Mouse (Mus musculus) kidney, postnatal 25 days (tissue): ENCODE data around the gene Fam155a.
A peak's percentile ranks its signal among the peaks of the same experiment; 100 is the strongest.

Experiments
- DNase-seq, 2 experiments: peaks; one replicate each; pipeline ENCODE4 v3.0.0; 2021; ENCODE audit warnings: mixed read lengths in 2 of 2

The Fam155a gene

GRCm38 (mm10) chr8:9252991-9253390 is 518.0 kb downstream of the Fam155a start:
- no peak for DNase-seq

GRCm38 (mm10) chr8:9248109-9248821 is 522.7 kb downstream of the Fam155a start:
- no peak for DNase-seq

- DNase-seq: no peak
Measured at GRCm38 (mm10) chr8:9245994-9246393, 525.0 kb downstream of the Fam155a start.

GRCm38 (mm10) chr8:9240996-9241395 is 530.0 kb downstream of the Fam155a start:
- DNase-seq: no peak

GRCm38 (mm10) chr8:9239741-9240140 is 531.2 kb downstream of the Fam155a start:
- no peak for DNase-seq

- DNase-seq: no peak
Measured at GRCm38 (mm10) chr8:9238974-9239373, 532.0 kb downstream of the Fam155a start.

GRCm38 (mm10) chr8:9233326-9233919 is 537.5 kb downstream of the Fam155a start:
- DNase-seq: peak; percentile 85 to 93

- peak; percentile 52 to 58 for DNase-seq
Measured at GRCm38 (mm10) chr8:9227779-9228464, 543.0 kb downstream of the Fam155a start.

GRCm38 (mm10) chr8:9226767-9227166 is 544.2 kb downstream of the Fam155a start:
- no peak for DNase-seq

GRCm38 (mm10) chr8:9211751-9212150 is 559.2 kb downstream of the Fam155a start:
- no peak for DNase-seq

GRCm38 (mm10) chr8:9207505-9208051 is 563.4 kb downstream of the Fam155a start:
- no peak for DNase-seq

- DNase-seq: no peak
Measured at GRCm38 (mm10) chr8:9204345-9205067, 566.5 kb downstream of the Fam155a start.

GRCm38 (mm10) chr8:9200099-9200498 is 570.9 kb downstream of the Fam155a start:
- no peak for DNase-seq

- no peak for DNase-seq
Measured at GRCm38 (mm10) chr8:9191682-9192081, 579.3 kb downstream of the Fam155a start.

- peak in 1 of 2 experiments; percentile 18 for DNase-seq
Measured at GRCm38 (mm10) chr8:9188616-9189015, 582.3 kb downstream of the Fam155a start.

- DNase-seq: no peak
Measured at GRCm38 (mm10) chr8:9185200-9185599, 585.8 kb downstream of the Fam155a start.

- no peak for DNase-seq
Measured at GRCm38 (mm10) chr8:9182461-9182860, 588.5 kb downstream of the Fam155a start.

GRCm38 (mm10) chr8:9180686-9181315 is 590.2 kb downstream of the Fam155a start:
- no peak for DNase-seq

- no peak for DNase-seq
Measured at GRCm38 (mm10) chr8:9176974-9177373, 594.0 kb downstream of the Fam155a start.

GRCm38 (mm10) chr8:9174865-9175565 is 595.9 kb downstream of the Fam155a start:
- DNase-seq: peak; percentile 63 to 86

GRCm38 (mm10) chr8:9171848-9172247 is 599.1 kb downstream of the Fam155a start:
- DNase-seq: no peak

- peak in 1 of 2 experiments; percentile 22 for DNase-seq
Measured at GRCm38 (mm10) chr8:9167995-9168394, 603.0 kb downstream of the Fam155a start.
